Mouse (Mus musculus): Measurements from ENCODE around the gene Kpna7.
"Not testable (repeated sequence)": the region's sequence is repeated elsewhere in the genome, so short reads cannot be mapped to it uniquely, and the experiment has no call there.

Kpna7 gene

DNA sequence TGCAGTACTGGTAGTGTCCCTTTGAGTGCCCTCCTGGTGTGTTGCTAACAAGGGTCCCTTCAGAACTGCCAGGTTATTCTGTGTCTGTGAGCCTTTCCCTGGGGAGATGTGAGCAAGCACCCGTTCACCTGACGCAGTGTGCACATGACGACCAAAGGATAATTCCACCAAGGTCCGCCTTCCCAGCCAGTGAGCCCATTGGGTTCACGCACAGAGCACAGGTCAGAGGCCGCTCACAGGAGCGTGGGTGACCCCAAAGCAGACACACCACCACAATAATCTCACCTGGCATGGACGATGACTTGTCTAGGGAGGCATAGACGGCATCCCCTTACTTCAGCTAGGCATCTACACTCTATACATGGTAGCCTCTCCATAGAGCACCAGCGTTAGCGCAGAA, 17.6 kb upstream of the Kpna7 start:
- not testable (repeated sequence) for DNase-seq

DNA sequence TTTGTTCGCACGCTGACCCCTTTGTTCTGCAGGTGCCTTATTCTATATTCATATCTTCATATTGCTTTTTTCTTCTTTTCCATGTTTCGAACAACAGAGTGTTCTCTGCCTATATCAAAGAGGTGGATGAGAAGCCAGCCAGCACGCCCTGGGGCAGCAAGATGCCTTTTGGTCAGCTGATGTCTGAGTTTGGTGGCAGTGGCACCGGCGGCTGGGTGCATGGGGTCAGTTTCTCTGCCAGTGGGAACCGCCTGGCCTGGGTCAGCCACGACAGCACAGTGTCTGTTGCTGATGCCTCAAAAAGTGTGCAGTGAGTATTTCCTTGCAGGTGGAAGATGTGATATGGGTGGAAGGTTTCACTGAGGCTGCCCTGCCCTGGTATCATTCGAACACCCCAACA, 17.1 kb upstream of the Kpna7 start:
- DNase-seq: no peak

DNA sequence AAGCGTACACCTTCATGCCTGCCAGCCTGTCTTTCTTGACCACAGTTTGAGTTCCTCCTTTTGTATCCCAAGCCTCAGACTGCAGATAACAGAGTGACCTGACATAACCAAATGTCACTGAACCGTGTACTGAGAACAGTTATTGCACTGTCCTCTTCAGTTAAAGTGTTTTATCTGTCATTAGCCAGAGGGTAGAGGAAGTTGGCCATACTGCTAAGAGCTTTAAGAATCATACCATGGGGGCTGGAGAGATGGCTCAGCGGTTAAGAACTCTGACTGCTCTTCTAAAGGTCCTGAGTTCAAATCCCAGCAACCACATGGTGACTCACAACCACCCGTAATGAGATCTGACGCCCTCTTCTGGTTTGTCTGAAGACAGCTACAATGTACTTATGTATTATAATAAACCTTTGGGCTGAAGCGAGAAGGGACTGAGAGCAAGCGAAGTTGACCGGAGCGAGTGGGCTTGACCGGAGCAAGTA, 14.6 kb upstream of the Kpna7 start:
- DNase-seq: no peak

DNA sequence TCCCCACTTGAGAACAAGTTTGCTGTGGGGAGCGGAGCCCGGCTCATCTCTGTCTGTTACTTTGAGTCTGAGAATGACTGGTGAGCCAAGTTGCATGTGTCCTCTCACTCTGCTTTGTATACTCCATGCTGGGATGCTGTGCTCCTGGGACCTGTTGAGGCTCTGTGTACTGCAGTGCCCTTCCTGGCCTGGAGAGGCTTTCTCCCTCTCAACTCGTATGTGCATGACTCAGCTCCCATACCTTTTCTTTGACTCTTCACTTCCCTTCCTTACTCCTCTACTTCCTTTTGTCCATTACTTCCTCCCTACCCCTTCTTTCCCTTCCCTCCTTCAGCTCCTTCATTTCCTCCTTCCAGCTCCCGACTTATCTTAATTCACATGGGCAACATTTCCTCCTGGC, 12.4 kb upstream of the Kpna7 start:
- no peak for DNase-seq

DNA sequence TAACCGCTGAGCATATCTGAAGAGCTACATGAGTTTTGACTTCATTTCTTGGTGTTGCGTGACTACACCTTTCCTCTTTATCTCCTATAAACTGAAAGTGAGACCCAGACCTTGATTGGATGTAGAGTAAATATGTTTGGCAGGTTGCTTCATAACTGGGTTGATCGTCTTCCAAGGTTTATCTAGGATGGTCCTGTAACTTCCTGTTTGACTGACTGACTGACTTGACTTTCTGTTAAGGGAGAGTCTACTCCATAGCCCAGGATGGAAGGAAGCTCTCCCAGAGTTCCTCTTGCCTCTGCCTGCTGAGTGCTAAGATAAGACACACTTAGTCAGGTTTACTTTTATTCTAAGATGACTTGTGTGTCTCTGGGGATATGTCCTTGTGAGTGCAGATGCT, 6.0 kb upstream of the Kpna7 start:
- no peak for DNase-seq

DNA sequence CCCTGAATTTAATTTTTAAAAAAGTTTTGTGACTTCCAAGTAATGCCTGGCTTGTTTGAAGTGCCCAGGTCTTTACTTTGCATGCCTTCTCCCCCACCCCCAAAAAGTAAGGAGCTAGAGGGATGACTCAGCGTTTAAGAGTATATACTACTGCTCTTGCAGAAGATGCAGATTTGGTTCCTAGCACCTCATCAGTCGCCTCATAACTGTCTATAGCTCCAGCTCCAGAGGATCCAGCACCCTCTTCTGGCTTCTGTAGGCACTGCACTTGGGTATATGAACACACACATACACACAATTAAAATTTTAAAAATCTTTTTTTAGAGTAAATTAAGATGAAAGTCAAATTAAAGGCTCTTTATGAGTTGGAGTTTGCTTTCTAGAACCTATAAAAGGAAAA, 4.4 kb upstream of the Kpna7 start:
- no peak for DNase-seq

DNA sequence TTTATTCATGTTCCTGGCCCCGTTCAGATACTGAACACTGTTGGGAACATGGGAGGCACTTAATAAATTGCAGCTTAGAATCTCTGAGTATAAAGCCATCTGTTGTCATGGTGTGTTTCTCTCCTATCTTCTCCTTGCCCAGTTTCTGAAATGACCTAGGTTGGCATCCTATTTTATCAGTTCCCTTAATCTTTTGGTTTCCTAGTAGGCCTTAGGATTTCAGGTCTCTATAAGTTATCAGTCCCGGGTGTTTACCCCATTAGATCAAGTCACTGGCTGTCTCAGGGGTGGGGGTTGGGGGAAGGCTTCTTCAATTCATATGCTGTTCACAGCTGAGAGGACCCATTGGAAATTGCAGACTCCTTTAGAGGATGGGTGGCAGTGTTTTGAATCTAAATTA, 992 bp upstream of the Kpna7 start:
- DNase-seq: no peak

DNA sequence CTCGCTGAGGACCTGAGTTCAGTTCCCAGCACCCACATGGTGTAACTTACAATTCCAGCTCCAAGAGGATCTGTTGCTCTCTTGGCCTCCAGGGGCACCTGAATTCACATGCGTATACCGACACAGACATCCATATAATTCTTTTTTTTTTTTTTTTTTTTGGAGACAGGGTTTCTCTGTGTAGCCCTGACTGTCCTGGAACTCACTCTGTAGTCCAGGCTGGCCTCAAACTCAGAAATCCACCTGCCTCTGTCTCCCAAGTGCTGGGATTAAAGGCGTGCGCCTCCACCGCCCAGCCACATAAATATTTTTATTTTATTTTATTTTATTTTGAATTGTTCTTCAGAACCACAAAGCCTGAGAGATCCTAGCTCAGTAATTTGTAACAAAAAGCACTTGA, 629 bp downstream of the Kpna7 start:
- not testable (repeated sequence) for DNase-seq

DNA sequence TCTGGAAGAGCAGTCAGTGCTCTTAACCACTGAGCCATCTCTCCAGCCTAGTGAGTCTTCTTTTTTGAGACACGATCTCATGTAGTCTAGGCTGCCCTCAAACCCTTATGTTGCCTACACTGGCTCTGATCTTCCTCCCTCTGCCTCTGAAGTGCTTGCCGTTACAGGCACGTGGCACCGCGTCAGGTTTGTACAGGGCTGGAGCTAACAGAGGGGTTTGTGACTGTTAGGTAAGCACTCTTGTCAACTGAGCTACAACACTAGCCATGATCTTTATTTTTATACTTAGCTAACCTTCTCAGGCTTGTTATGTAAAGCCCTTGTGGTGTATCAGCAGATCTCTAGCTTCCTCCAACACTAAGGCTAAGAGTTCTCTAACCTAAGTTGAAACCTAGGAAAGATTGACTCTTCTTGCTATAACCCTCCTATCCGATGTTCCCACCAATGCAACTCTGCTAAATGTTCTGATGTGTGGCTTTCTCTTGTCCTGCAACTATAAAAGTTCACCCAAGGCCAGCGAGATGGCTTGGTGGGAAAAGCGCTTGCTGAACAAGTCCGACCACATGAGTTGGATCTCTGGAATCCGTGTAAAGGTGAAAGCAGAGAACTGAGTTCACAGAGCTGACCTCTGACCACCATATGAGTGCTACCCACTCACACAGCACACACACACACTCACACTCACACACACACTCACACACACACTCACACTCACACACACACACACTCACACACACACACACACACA, 1.8 kb downstream of the Kpna7 start:
- no peak for DNase-seq

DNA sequence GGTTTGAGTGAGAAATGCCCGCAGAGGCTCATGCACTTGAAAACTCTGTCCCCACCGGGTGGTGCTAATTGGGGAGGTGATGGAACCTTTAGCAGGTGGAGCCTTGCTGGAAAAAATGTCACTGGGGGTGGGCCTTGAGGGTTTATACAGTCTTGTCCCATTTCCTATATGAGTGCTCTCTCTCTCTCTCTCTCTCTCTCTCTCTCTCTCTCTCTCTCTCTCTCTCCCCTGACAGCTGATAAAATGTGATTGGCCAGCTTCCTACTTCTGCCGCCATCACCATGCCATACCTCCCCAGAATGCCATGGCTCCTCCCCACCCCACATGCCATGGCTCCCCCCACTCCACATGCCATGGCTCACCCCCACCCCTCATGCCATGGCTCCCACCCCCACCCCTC, 8.7 kb downstream of the Kpna7 start:
- DNase-seq: no peak

DNA sequence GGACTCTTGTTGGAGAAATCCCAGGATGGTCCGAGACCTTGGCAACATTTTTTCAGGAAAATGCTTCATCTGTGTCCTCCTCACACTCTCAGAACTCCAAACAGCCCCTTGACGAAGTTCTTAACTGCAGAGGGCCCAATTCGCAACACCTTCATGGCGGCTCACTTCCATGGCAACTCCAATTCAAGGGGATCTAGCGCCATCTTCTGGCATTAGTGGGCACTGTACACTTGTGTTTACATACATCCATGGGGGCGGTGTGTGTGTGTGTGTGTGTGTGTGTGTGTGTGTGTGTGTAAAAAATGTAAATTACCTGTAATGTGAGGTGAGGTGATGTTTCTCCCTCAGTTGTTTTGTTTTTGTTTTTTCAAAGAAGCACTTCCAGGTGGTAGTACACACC, 12.5 kb downstream of the Kpna7 start:
- DNase-seq: no peak

DNA sequence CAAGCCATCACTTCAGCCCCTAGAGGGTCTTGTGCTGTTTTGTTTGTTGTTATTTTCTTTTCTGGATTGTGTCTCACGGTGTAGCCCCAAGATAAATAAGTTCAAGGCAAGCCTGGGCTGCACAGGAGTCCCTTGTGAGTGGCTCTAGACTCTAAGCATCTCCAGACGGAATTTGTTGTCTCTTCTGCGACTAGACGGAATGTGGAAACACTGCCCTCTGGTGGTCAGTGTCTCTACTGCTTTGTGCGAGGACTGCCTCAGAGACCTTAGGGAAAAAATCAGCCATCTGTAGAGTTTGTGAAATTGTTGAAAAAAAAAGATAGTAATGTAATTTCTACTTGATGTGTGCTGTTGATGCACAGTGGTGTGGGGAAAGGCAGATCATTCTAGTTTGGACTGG, 14.1 kb downstream of the Kpna7 start:
- DNase-seq: peak; percentile 68

DNA sequence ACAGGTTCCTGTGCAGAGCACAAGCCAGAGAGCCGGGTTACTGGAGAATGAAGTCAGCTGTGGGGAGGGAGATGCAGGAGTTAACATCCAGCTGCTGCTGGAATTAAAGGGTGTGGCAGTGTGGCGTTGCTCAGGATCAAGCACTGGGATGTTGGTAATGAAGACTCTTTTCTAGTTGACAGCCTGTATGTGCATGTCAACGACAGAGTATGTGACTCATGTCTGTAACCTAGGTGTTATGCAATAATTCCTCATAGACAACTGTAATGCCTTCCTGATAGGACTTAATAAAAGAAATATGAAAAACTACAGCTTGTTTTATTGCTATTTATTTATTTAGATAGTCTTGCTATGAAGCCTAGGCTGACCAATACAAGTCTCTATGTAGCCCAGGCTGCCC, 15.0 kb downstream of the Kpna7 start:
- no peak for DNase-seq

DNA sequence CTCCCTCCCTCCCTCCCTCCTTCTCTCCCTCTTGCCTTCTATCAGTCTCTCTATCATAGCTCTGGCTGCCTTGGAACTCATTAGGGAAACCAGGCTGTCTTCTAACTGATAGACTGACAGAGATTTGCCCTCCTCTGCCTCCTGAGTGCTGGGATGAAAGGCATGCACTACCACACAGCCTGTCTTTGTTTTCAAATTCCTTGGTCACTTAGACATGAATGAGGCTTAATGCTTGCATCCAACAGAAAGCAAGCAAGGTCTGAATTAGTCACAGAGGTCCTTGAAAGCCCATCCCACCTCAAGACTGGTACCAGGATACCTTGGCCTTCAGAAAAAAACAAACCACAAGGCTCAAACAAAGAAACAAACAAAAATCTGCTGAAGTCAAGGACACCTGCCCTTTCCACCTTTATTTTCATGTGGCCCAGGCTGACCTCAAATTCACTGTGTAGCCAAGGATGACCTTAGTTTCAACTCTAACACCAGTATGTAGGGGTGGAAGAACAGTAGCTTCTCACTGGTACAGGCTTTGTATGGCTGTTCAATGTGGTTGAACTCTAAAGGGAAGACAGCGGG, 19.0 kb downstream of the Kpna7 start:
- no peak for DNase-seq

DNA sequence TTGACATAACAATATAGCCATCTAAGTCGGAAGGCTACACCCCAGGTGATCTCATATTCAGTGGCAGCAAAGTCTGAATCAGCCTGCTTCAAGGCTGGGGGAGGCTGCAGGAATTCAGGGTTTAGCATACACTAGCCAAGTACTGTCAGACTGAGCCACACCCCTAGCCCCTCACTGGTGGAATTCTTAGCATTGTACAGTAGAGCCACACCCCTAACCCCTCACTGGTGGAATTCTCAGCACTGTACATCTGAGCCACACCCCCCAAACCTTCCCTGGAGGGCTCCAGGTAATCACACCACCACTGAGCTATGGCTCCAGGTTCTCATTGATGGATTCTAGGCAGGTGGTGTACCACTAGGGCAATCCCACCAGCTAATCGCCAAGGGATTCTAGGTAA, 24.3 kb downstream of the Kpna7 start:
- no peak for DNase-seq

DNA sequence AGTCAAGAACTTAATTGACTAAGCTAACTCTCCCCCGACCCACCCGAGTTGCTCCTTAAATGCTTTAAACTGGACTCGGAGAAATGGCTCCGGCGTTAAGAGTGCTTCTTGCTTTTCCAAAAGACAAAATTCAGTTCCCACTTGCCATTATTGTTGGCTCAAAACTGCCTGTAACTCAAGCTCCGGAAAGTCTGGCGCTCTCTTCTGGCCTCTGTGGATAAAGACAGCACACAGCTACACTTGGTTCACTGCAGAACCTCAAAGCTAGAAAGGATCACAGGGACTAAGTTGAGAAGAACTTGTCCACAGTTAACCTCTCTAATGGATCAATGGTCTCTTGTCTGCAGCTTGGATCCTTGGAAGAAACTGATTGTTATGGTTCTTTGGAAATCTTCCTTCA, 25.1 kb downstream of the Kpna7 start:
- DNase-seq: no peak

DNA sequence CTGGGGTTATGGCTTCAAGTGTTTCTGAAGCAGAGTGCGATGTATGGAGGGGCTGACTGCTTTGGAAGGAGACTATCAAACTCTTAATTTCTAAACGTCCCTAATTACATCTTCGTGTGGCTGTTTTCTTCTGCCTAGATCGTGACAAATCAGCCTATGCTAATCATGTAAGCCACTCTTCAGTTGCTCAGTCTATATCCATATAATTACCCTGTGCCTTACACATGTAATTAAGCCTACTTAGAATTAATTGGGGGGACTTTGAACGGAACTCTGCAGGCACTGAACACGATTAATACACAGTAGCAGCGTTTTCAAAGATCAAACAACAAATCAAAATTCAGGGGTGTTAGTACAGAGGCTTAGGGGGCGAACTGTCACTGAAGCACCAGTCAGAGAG, 25.9 kb downstream of the Kpna7 start:
- no peak for DNase-seq

DNA sequence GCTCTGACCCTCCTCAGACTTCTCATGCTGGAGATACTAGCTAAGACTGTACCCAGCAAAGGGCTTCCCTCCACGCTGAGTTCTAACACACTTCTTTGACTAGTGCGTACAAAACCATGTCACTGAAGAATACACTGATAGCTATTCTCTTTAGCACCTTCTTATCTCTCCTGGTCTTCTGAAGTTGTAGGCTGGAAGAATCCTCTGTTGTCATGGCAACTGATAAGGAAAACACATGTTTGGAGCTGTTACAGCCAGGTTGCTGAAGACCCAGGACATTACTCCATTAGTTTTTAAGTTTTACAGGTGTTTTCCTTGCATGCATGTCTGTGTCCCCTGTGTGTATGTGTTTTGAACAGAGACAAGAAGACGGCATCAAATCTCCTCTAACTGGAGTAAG, 29.6 kb downstream of the Kpna7 start:
- DNase-seq: not testable (repeated sequence)

DNA sequence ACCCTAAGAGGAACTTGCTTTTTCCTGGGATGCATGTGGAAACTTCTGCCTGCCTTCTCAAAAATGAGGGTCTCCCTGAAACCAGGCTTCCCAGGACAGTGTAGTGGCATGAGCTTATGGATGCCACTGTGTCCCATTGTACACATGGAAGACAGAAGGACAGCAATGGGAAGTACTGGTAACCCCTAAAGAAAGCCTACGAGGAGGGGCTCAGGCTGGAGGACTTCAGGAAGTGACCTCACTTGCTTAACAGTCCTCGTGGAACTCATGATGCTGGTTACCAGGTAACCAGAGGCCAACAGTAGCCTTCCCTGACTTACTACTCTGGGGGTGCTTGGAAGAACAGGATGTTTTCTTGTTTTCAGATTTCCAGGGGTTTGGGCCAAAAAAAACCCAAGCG, 41.1 kb downstream of the Kpna7 start, which contains the start of gene 1700018F24Rik:
Gene 1700018F24Rik (plus strand): TSS at position 301 of the 400 bp plus-strand sequence.
- DNase-seq: not testable (repeated sequence)

DNA sequence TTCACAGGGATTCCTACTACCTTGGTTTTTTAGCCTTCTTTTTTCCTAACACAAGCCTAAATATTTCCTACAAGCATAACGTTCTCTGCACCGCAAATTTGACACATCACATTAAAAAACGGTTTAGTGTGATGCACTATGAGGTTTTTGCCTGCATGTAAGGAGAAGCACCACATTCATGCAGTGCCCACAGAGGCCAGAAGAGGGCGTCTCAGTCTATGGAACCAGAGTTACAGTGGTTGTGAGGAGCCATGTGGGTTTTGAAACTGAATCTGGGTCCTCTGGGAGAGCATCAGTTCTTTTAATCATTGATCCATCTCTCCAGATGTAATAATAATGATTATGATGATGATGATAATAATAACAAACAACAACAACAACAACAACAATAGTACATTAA, 42.2 kb downstream of the Kpna7 start:
- DNase-seq: no peak

DNA sequence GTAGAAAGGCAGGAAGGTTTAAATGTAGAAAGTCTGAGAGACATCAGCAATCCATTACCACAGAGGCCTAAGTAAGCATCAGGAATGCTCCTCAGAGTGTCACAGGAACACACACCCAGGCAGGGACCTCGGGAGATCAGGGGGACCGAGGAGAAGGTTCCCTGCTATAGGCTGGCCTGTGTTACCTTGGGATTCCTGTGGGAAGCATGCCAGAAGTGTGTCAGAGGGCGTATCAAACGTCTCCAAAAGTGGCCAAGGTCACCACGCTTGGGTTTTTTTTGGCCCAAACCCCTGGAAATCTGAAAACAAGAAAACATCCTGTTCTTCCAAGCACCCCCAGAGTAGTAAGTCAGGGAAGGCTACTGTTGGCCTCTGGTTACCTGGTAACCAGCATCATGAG, 51.4 kb downstream of the Kpna7 start, which contains the start of gene Gm4871:
Gene Gm4871 (minus strand): TSS at position 364 of the 400 bp plus-strand sequence.
- not testable (repeated sequence) for DNase-seq

DNA sequence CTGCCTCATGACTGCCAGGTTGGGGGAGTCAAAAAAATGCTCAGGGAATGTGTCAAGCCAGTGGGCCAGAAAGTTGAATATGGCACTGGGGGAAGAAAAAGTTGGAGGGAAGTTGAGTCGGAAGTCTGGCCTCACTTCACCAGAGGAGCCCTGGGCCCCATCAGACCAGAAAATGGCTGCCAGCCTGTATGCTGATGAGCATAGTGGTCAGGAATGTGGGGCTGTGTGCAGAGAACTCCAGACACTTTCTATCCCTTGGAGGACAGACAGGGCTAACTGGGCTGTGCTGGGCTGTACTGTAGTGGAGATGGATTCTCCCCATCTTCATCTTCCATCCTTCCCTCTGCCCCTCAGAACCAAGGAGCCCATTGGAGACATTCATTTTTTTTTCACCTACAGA, 53.4 kb downstream of the Kpna7 start:
- not testable (repeated sequence) for DNase-seq

DNA sequence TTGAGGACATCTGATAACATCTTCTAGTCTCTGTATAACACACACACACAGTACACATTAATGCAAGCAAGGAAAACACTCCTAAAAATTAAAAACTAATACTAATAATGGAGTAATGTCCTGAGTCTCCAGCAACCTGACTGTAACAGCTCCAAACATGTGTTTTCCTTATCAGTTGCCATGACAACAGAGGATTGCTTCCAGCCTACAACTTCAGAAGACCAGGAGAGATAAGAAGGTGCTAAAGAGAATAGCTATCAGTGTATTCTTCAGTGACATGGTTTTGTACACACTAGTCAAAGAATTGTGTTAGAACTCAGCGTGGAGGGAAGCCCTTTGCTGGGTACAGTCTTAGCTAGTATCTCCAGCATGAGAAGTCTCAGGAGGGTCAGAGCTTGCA, 63.1 kb downstream of the Kpna7 start:
- DNase-seq: not testable (repeated sequence)

DNA sequence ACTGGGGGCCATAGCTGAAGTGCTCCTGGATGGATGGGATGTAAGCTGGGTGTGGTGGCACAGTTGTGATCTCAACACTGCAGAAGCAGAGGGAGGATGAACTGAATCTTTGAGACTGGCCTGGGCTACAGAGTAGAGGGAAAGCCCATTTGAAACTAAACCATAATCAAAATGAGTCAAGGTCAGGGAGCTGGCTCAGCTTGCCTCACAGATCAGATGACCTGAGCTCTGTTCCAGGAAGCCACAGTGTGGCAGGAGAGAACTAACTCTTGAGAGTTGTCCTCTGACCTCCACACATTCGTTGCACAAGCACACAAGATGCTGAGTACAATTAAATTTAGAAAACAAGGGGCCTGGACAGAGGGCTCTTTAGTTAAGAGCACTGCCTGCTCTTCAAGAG, 63.6 kb downstream of the Kpna7 start:
- not testable (repeated sequence) for DNase-seq

DNA sequence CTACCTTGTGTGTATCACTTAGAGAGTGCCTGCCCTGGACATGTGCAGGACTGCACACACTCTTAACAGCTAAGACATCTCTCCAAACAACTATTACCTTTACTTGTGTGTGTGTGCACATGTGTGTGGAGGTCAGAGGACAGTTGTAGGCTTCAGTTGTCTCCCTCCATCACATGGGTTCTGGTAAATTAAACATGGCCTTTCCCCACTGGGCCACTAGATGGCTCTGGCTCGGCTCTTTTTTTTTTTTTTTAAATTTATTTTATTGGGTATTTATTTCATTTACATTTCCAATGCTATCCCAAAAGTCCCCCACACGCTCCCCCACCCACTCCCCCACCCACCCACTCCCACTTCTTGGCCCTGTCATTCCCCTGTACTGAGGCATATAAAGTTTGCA, 67.1 kb downstream of the Kpna7 start:
- DNase-seq: not testable (repeated sequence)

All from right cerebral cortex, adult 18-20 months (tissue).